ENCODE assay signal across 8 mouse cellular contexts in the genomic region with DNA sequence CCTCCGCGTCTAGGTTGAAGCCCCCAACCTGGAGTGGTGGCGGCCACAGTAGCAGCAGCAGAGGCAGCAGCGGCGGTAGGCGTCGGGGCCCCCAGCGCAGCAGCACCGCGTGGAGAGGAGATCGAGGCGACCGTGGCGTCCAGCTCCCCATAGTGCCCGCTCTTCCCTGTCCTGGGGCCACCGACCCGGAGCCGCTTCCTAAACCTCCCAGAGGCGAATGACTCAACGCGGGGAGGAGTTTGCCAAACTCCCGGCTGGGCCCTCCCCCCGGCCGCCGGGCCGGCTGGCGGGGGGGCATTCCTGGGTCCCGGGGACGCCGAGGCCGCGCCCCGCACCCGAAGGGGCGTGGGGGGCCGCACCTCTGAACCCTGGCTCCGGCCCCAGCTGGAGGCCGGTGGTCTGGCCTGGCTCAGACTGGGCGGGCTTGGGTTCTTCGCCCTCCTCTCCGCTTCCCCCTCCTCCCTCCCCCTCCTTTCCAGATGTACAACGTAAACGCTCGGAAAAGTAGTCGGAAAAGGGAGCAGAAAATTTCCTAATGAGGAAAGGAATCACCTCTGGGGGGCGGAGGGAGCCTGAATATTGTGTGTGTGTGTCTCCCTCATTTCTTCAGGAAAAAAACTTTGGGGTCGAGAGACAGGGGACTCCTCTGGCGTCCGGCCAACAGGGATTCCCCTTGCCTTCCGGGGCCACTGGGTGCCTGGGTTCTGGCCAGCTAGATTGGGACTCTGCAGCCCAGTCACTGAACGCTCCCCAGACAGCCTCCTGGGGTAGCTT. TPM values are rescaled to one million over a fixed set of nuclear protein-coding genes. Genes with fewer than 3 reads are reported as not detected.
DNase-seq lines count a peak whose midpoint lies in the region; ATAC-seq and TF ChIP-seq lines count a peak whose summit lies in the region.

A gene (minus strand): TSS at position 388 of the 774 bp plus-strand sequence.

- intact Hi-C loops in gastrocnemius, adult 2 months (cut with DNase I), result no loop called here

- H3K9me3 ChIP-seq in ES-Bruce4 (replicated peaks; ENCODE audit: control insufficient read depth, insufficient read depth, low read length, poor library complexity, severe bottlenecking), result no peaks in the 10 kb centered on the region
- H3K9me3 ChIP-seq in hindbrain, embryonic 14.5 days (ENCODE audit: control insufficient read depth, low read length), result no peaks in the 10 kb centered on the region
- H3K9me3 ChIP-seq in liver, embryonic 11.5 days (ENCODE audit: control insufficient read depth, low read length), result no peaks in the 10 kb centered on the region

- no peaks in the 10 kb centered on the region for H3K36me3 ChIP-seq in ES-Bruce4 (ENCODE audit: control insufficient read depth, insufficient read depth, low read length, poor library complexity, severe bottlenecking)
- H3K36me3 ChIP-seq in hindbrain, embryonic 14.5 days (replicated peaks; ENCODE audit: control insufficient read depth, insufficient read depth), result no peaks in the 10 kb centered on the region
- H3K36me3 ChIP-seq in liver, embryonic 11.5 days (ENCODE audit: control insufficient read depth, insufficient read depth, low read length), result no peaks in the 10 kb centered on the region

- no peak for TF ChIP-seq CTCF in ES-Bruce4 (IDR thresholded peaks at IDR 0.05; ENCODE audit: low read depth, low read length)
- no peak for TF ChIP-seq CTCF in gastrocnemius, adult 2 months (IDR thresholded peaks at IDR 0.05)

- DNase-seq in adrenal gland, adult 8-10 months, result peak; percentile 80
- DNase-seq in gastrocnemius, adult 2 months, result peak; percentile 91
- DNase-seq in hindbrain, embryonic 14.5 days (ENCODE audit: low spot score), result no peak
- peak; percentile 76 for DNase-seq in liver, embryonic 11.5 days (ENCODE audit: low spot score)
- DNase-seq in thymus, postnatal 14 days, result peak; percentile 56
- DNase-seq in frontal cortex, postnatal 10 days (ENCODE audit: low spot score in 2 of 2), result no peak

- no peak for TF ChIP-seq POLR2A in ES-Bruce4 (IDR thresholded peaks at IDR 0.05; ENCODE audit: insufficient read depth, low read length)

- under 1% methylated on average over 51 of the region's 51 CpGs for WGBS in hindbrain, embryonic 14.5 days
- WGBS in liver, embryonic 11.5 days, result under 1% methylated on average over 51 of the region's 51 CpGs

- no peaks in the 10 kb centered on the region for H3K27me3 ChIP-seq in ES-Bruce4 (ENCODE audit: control insufficient read depth, insufficient read depth, low read length, poor library complexity, severe bottlenecking)
- H3K27me3 ChIP-seq in hindbrain, embryonic 14.5 days (ENCODE audit: control insufficient read depth, insufficient read depth, low read length), result peaks cover 8% of the 10 kb centered on the region
- no peaks in the 10 kb centered on the region for H3K27me3 ChIP-seq in liver, embryonic 11.5 days (replicated peaks; ENCODE audit: control insufficient read depth, insufficient read depth, low read length)

- ATAC-seq in hindbrain, embryonic 14.5 days (ENCODE audit: low FRiP score), result peak; percentile 71
- peak; percentile 52 for ATAC-seq in liver, embryonic 11.5 days (replicated peaks; ENCODE audit: low FRiP score)
- no peak for ATAC-seq in monocyte, adult 5-6 weeks (replicated peaks; ENCODE audit: insufficient number of reproducible peaks, low FRiP score, low TSS enrichment, poor library complexity, severe bottlenecking)

- peak within 1 kb of the TSS; percentile 87 for H3K4me2 ChIP-seq in hindbrain, embryonic 14.5 days (replicated peaks)
- peak within 1 kb of the TSS; percentile 92 for H3K4me2 ChIP-seq in liver, embryonic 11.5 days

- peak within 1 kb of the TSS; percentile 63; the same call in 1 of the 2 replicates for H3K27ac ChIP-seq in ES-Bruce4 (ENCODE audit: insufficient read depth, low read length)
- peak within 1 kb of the TSS; percentile 96 for H3K27ac ChIP-seq in gastrocnemius, adult 2 months
- no peak within 1 kb of the TSS for H3K27ac ChIP-seq in hindbrain, embryonic 14.5 days
- H3K27ac ChIP-seq in liver, embryonic 11.5 days (ENCODE audit: low read depth, low read length), result peak within 1 kb of the TSS; percentile 87

- peak within 1 kb of the TSS; percentile 97 for H3K9ac ChIP-seq in ES-Bruce4 (ENCODE audit: low read depth, poor library complexity, severe bottlenecking)
- H3K9ac ChIP-seq in hindbrain, embryonic 14.5 days, result peak within 1 kb of the TSS; percentile 57
- H3K9ac ChIP-seq in liver, embryonic 11.5 days (ENCODE audit: low read depth, low read length), result peak within 1 kb of the TSS; percentile 96

- peaks cover 6% of the 10 kb centered on the region for H3K4me1 ChIP-seq in ES-Bruce4 (ENCODE audit: control insufficient read depth, insufficient read depth, low read length)
- H3K4me1 ChIP-seq in hindbrain, embryonic 14.5 days (replicated peaks; ENCODE audit: control insufficient read depth, insufficient read depth, low read length), result peaks cover 11% of the 10 kb centered on the region
- peaks cover 39% of the 10 kb centered on the region for H3K4me1 ChIP-seq in liver, embryonic 11.5 days (replicated peaks; ENCODE audit: control insufficient read depth, insufficient read depth, low read length)

- no peak for TF ChIP-seq EP300 in ES-Bruce4 (IDR thresholded peaks at IDR 0.05; ENCODE audit: insufficient read depth, low read depth, low read length)

- H3K4me3 ChIP-seq in ES-Bruce4 (ENCODE audit: low read depth, low read length), result peak within 1 kb of the TSS; percentile 97
- H3K4me3 ChIP-seq in gastrocnemius, adult 2 months, result peak within 1 kb of the TSS; percentile 98
- peak within 1 kb of the TSS; percentile 43 for H3K4me3 ChIP-seq in hindbrain, embryonic 14.5 days (replicated peaks; ENCODE audit: low read length)
- H3K4me3 ChIP-seq in liver, embryonic 11.5 days (ENCODE audit: low read depth, low read length), result peak within 1 kb of the TSS; percentile 92

RNA-seq across cellular contexts. Expression of the gene that starts here (rescaled TPM):
- polyA plus RNA-seq in ES-Bruce4 (2011; ENCODE audit: insufficient read depth, insufficient read length, low read depth, missing spikeins), result 35.6 and 39.5 TPM in 2 replicates
- 10 to 100 TPM; 29.5 to 36.7 (median 34.0) TPM for total RNA-seq in adrenal gland, adult 8-10 months (2022)
- total RNA-seq in gastrocnemius, adult 2 months (2021), result 1 to 10 TPM; 5.0 to 10.0 TPM
- 7.7 and 8.1 TPM in 2 replicates for polyA plus RNA-seq in hindbrain, embryonic 14.5 days (2014; fragmentation: Nextera tagmentation; extraction: Ambion mirVana)
- 35.4 and 35.7 TPM in 2 replicates for polyA plus RNA-seq in liver, embryonic 11.5 days (2014; fragmentation: Nextera tagmentation; extraction: Ambion mirVana)
- total RNA-seq in monocyte, adult 5-6 weeks (2017), result 3.1 to 26.6 TPM (median 11.4 TPM) in 3 replicates

Comparison
In these comparisons a context has a peak if more than half of its experiments do, and no peak if none do; other contexts are left out.
1. H3K4me3 ChIP-seq: peak in every context shown above with its lines; median percentile 98 in gastrocnemius, adult 2 months; 97 in ES-Bruce4; 92 in liver, embryonic 11.5 days; 43 in hindbrain, embryonic 14.5 days.
2. DNase-seq: peak in adrenal gland, adult 8-10 months (single experiment), gastrocnemius, adult 2 months (single experiment), liver, embryonic 11.5 days (single experiment) and thymus, postnatal 14 days (single experiment); none in hindbrain, embryonic 14.5 days (single experiment) and frontal cortex, postnatal 10 days (0 of 2).
3. Peak in every context shown above with its lines, with median percentiles within 50 percentile points of each other: H3K9ac ChIP-seq.